Mouse (Mus musculus): Measurements from ENCODE around the gene Shc3. TPM values are rescaled to one million over a fixed set of nuclear protein-coding genes. Genes with fewer than 3 reads are reported as not detected.

The Shc3 gene
- polyA plus RNA-seq, 1 experiment from 2014 or later, result 6.6 TPM

DNA sequence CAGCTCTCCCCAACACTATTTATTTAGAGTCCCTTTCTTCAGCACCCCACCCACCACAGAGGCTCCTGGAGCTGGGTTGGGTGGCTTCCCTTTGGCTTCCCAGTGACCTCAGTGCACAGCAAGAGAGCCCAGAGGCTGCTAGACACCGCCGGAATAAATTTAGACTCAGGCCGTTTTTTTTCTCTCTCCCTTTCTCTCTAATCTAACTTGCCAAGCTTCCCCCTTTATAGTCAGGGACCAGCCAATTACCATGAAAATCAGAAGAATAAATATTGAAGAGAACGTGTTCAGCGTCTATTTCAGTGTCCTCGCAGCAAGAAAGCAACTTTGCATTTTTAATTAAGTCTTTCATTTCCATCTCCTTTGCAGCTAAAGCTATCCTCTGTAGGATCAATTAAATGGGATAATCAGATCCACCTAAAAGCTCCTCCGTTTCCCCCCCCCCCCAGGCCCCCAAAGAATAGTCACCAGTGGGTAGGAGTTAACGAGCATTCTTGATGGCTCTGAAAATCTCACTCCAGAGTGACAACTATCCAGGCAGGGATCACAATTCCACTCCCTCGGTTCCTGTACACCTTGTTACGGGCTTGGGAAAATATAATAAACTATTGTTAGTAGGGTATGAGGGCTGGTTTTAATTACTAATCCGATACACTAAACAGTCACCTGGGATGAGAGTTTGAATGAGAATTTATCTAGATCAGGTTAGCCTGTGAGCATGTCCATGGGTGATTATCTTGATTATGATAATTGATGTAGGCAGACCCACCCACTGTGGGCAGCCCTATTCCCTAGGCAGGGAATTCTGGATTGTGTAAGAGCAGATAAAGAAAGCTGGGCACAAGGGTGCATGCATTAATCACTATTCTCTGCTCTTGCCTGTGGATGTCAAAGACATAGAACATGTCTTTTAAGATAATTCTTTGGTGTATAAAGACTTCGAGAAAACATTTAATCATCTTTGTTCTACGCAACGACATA is 131.8 kb downstream of the Shc3 start:
- peak; percentile 47; the same call in 1 of the 2 replicates for ATAC-seq (ENCODE audit: low read depth)
- H3K4me3 ChIP-seq (ENCODE audit: low read depth, low read length), result no peak overlapping the region
- no peak overlapping the region for H3K4me2 ChIP-seq (ENCODE audit: low read depth, low read length)
- H3K27me3 ChIP-seq (ENCODE audit: control insufficient read depth, insufficient read depth, low read length), result no peaks in the 10 kb centered on the region
- H3K27ac ChIP-seq (ENCODE audit: low read depth, low read length), result no peak overlapping the region
- H3K9ac ChIP-seq (replicated peaks; ENCODE audit: low read depth, low read length), result no peak overlapping the region
- no peaks in the 10 kb centered on the region for H3K9me3 ChIP-seq (ENCODE audit: control insufficient read depth, low read length)
- H3K36me3 ChIP-seq (ENCODE audit: control insufficient read depth, insufficient read depth, low read length), result no peaks in the 10 kb centered on the region
- no peaks in the 10 kb centered on the region for H3K4me1 ChIP-seq (ENCODE audit: control insufficient read depth, insufficient read depth, low read length)
- WGBS, result 52% methylated on average over 14 of the region's 14 CpGs

DNA sequence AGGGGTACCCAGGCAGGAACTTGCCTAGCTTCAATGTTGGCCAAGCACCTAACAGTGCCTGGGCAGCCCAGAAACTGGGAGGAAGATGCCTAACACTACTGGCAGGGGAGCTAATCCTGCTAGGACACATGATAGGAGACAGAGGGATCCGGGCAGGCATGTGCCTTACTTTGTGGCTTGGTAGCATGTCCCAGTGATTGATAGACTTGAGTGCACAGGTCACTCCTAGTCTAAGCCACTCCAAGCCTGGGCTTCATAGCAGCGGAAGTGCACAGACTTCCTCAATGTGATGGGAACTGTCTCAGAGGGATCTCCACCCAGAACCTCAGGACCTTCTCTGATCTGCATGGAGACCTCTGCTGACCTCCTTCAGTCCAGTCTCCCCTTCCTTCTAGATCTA is 134.1 kb downstream of the Shc3 start:
- no peaks in the 10 kb centered on the region for H3K27me3 ChIP-seq (ENCODE audit: control insufficient read depth, insufficient read depth, low read length)
- ATAC-seq (ENCODE audit: low read depth), result no peak
- H3K9ac ChIP-seq (replicated peaks; ENCODE audit: low read depth, low read length), result no peak overlapping the region
- H3K4me3 ChIP-seq (ENCODE audit: low read depth, low read length), result no peak overlapping the region
- WGBS, result 66% methylated on average over 2 of the region's 2 CpGs
- no peaks in the 10 kb centered on the region for H3K9me3 ChIP-seq (ENCODE audit: control insufficient read depth, low read length)
- H3K36me3 ChIP-seq (ENCODE audit: control insufficient read depth, insufficient read depth, low read length), result no peaks in the 10 kb centered on the region
- no peak overlapping the region for H3K4me2 ChIP-seq (ENCODE audit: low read depth, low read length)
- no peak overlapping the region for H3K27ac ChIP-seq (ENCODE audit: low read depth, low read length)
- H3K4me1 ChIP-seq (ENCODE audit: control insufficient read depth, insufficient read depth, low read length), result no peaks in the 10 kb centered on the region

DNA sequence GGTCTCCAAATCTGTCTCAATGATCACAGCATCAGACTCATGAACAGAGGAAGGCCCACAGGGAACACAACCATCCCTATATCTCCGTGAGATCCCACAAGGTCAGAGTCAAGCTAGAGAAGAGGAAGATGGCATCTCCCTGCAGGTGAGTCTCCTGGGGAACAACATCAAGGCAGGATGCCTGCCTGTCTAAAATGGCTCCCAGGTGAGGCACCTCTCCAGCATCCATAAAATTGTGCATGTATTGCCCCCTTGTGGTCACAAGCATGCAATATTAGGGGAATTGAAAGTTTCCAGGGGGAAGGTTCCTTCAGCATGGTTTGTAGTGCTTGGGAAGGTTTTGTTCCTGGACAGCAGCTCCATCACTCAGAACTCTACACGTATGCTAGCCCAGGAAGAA is 134.8 kb downstream of the Shc3 start:
- no peak overlapping the region for H3K4me2 ChIP-seq (ENCODE audit: low read depth, low read length)
- no peaks in the 10 kb centered on the region for H3K9me3 ChIP-seq (ENCODE audit: control insufficient read depth, low read length)

DNA sequence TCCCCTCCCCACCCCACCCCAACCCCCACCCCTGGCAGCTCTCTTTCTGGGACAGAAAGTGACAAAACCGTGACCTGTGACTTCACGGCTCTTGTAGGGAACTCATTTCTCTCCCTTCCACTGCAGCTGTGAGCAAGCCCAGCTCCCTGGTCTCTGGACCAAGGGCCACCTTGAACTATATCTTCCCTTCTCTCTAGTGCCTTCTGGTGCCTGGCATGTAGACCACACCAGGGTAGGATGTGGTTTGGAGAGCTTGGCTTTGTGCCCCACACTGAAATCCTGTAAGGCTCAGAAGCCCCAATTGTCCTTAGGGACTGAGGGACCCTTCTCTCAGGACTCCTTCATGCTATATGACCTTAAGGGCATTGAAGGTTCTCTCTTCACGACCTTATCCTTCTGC is 135.8 kb downstream of the Shc3 start:
- 60% methylated on average over 3 of the region's 3 CpGs for WGBS
- H3K9ac ChIP-seq (replicated peaks; ENCODE audit: low read depth, low read length), result no peak overlapping the region
- no peak overlapping the region for H3K4me3 ChIP-seq (ENCODE audit: low read depth, low read length)
- H3K27ac ChIP-seq (ENCODE audit: low read depth, low read length), result no peak overlapping the region
- no peaks in the 10 kb centered on the region for H3K4me1 ChIP-seq (ENCODE audit: control insufficient read depth, insufficient read depth, low read length)
- no peak for ATAC-seq (ENCODE audit: low read depth)
- H3K4me2 ChIP-seq (ENCODE audit: low read depth, low read length), result no peak overlapping the region
- no peaks in the 10 kb centered on the region for H3K27me3 ChIP-seq (ENCODE audit: control insufficient read depth, insufficient read depth, low read length)
- no peaks in the 10 kb centered on the region for H3K36me3 ChIP-seq (ENCODE audit: control insufficient read depth, insufficient read depth, low read length)
- no peaks in the 10 kb centered on the region for H3K9me3 ChIP-seq (ENCODE audit: control insufficient read depth, low read length)

More for the DNA sequence above, 134.8 kb downstream of the Shc3 start:
- 57% methylated on average over 2 of the region's 2 CpGs for WGBS
- no peak for ATAC-seq (ENCODE audit: low read depth)
- Histone ChIP-seq H3K9ac (replicated peaks; ENCODE audit: low read depth, low read length) (no peak overlapping the region), H3K4me1 (ENCODE audit: control insufficient read depth, insufficient read depth, low read length) (no peaks in the 10 kb centered on the region), H3K27ac (ENCODE audit: low read depth, low read length) (no peak overlapping the region), H3K27me3 (ENCODE audit: control insufficient read depth, insufficient read depth, low read length) (no peaks in the 10 kb centered on the region), H3K4me3 (ENCODE audit: low read depth, low read length) (no peak overlapping the region), H3K36me3 (ENCODE audit: control insufficient read depth, insufficient read depth, low read length) (no peaks in the 10 kb centered on the region)

DNA sequence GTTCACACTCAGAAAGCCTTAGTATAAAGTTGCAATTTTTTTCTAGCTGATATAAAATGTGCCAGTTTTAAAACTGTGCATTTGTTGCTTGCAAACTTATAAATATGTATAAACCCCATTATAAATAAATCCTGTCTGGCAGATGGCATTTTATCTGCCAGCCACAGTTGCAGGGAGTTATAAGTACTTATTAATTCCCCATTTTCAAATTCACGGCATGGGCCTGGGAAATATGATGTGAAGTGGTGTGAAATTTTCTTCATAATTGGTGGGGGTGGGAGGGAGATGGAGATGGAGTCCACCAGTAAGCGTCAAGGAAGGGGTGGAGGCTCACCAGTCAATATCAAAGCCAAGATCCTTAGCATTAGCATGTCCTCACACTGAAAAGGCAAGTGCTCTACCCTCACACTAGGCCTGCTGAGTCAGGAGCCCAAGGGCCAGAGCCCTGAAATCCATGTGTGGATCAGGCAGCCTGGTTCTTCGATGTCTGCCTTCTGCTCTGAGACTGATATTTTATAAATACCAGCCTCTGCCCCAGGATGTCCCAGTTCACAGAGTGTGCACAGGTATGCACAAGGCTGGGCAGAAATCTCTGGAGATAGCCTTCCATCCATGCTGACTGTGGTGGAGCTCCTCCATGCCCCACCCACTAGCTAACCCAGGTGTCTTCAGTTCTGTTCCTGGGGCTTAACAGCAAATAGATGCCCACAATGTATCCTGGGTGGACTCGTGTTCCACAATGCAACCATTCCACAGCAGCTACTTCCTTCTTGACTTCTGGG is 143.4 kb downstream of the Shc3 start:
- Histone ChIP-seq H3K9ac (replicated peaks; ENCODE audit: low read depth, low read length) (no peak overlapping the region), H3K4me3 (ENCODE audit: low read depth, low read length) (no peak overlapping the region), H3K36me3 (ENCODE audit: control insufficient read depth, insufficient read depth, low read length) (no peaks in the 10 kb centered on the region), H3K4me1 (ENCODE audit: control insufficient read depth, insufficient read depth, low read length) (no peaks in the 10 kb centered on the region), H3K4me2 (ENCODE audit: low read depth, low read length) (no peak overlapping the region), H3K9me3 (ENCODE audit: control insufficient read depth, low read length) (no peaks in the 10 kb centered on the region), H3K27me3 (ENCODE audit: control insufficient read depth, insufficient read depth, low read length) (no peaks in the 10 kb centered on the region), H3K27ac (ENCODE audit: low read depth, low read length) (no peak overlapping the region)
- no peak for ATAC-seq (ENCODE audit: low read depth)
- WGBS, result 74% methylated on average over 4 of the region's 4 CpGs

DNA sequence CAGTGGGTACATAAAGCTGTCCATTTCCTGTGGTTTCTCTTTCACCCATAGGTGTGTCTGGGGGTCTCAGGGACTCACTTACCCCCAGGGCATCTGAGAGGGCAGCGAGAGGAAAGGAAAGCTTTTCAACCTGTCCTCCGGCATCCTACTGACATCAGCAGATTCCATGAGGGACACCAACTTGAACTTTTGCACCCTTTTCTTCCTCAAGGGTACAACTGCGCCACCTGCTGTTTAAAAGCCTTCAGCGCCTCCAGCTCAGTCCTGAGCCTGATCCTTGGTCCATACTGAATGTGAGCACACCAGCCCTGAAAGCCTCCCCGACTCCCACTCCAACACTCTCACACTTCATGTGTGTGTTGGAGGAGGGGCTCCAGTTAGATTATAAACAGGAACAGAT is 144.6 kb downstream of the Shc3 start:
- Histone ChIP-seq H3K36me3 (ENCODE audit: control insufficient read depth, insufficient read depth, low read length) (no peaks in the 10 kb centered on the region), H3K27ac (ENCODE audit: low read depth, low read length) (no peak overlapping the region), H3K4me1 (ENCODE audit: control insufficient read depth, insufficient read depth, low read length) (no peaks in the 10 kb centered on the region), H3K4me2 (ENCODE audit: low read depth, low read length) (no peak overlapping the region), H3K9ac (replicated peaks; ENCODE audit: low read depth, low read length) (no peak overlapping the region), H3K9me3 (ENCODE audit: control insufficient read depth, low read length) (no peaks in the 10 kb centered on the region), H3K27me3 (ENCODE audit: control insufficient read depth, insufficient read depth, low read length) (no peaks in the 10 kb centered on the region), H3K4me3 (ENCODE audit: low read depth, low read length) (no peak overlapping the region)
- peak; percentile 50; the same call in 1 of the 2 replicates for ATAC-seq (ENCODE audit: low read depth)
- 20% methylated on average over 5 of the region's 5 CpGs for WGBS

DNA sequence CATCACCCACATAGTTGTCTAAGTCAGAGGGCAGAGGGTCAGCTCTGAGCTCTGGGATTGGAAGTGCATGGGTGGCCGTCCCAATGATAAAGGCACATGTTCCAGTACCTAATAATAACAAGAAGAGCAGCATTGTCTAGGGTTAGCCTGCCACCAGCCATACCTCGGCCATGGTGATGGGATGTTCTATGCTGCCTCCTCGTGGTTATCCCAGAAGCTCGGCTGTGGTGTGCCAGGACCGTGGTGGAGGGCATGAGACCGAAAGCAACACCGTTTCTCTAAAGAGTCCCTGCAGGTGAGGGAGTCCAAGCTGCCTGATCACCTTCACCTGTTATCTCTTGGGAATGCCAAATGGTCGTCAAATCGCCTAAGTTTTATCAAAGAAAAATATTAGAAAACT is 145.6 kb downstream of the Shc3 start:
- Histone ChIP-seq H3K4me3 (ENCODE audit: low read depth, low read length) (no peak overlapping the region), H3K27me3 (ENCODE audit: control insufficient read depth, insufficient read depth, low read length) (no peaks in the 10 kb centered on the region), H3K9me3 (ENCODE audit: control insufficient read depth, low read length) (no peaks in the 10 kb centered on the region), H3K4me1 (ENCODE audit: control insufficient read depth, insufficient read depth, low read length) (no peaks in the 10 kb centered on the region), H3K4me2 (ENCODE audit: low read depth, low read length) (no peak overlapping the region), H3K9ac (replicated peaks; ENCODE audit: low read depth, low read length) (no peak overlapping the region), H3K27ac (ENCODE audit: low read depth, low read length) (no peak overlapping the region), H3K36me3 (ENCODE audit: control insufficient read depth, insufficient read depth, low read length) (no peaks in the 10 kb centered on the region)
- no peak for ATAC-seq (ENCODE audit: low read depth)
- whole genome bisulfite sequencing, result 76% methylated on average over 9 of the region's 9 CpGs

DNA sequence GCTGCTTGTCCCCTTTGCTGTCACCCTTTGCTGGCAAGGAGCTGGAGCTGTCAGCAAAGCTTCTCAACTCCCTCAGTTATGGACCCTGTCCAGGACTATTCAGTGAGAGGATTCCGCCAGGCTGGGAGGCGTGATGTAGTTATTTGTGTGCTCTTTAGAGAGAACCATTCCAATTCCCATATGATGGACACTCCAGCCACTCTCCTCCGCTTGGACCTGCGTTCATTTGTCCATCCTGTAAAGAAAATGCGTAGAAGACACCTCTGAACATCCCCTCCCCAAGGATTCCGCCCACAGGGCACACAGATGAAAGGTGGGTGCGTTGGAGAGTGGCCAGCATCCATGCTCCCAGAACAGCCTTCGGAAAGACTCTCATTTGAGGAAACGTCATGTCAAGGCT is 148.4 kb downstream of the Shc3 start:
- ATAC-seq (ENCODE audit: low read depth), result no peak
- no peaks in the 10 kb centered on the region for H3K27me3 ChIP-seq (ENCODE audit: control insufficient read depth, insufficient read depth, low read length)
- no peaks in the 10 kb centered on the region for H3K9me3 ChIP-seq (ENCODE audit: control insufficient read depth, low read length)
- H3K9ac ChIP-seq (replicated peaks; ENCODE audit: low read depth, low read length), result no peak overlapping the region
- H3K4me2 ChIP-seq (ENCODE audit: low read depth, low read length), result no peak overlapping the region
- peaks cover 10% of the 10 kb centered on the region for H3K4me1 ChIP-seq (ENCODE audit: control insufficient read depth, insufficient read depth, low read length)
- no peak overlapping the region for H3K27ac ChIP-seq (ENCODE audit: low read depth, low read length)
- no peaks in the 10 kb centered on the region for H3K36me3 ChIP-seq (ENCODE audit: control insufficient read depth, insufficient read depth, low read length)
- WGBS, result 91% methylated on average over 9 of the region's 9 CpGs
- H3K4me3 ChIP-seq (ENCODE audit: low read depth, low read length), result no peak overlapping the region

DNA sequence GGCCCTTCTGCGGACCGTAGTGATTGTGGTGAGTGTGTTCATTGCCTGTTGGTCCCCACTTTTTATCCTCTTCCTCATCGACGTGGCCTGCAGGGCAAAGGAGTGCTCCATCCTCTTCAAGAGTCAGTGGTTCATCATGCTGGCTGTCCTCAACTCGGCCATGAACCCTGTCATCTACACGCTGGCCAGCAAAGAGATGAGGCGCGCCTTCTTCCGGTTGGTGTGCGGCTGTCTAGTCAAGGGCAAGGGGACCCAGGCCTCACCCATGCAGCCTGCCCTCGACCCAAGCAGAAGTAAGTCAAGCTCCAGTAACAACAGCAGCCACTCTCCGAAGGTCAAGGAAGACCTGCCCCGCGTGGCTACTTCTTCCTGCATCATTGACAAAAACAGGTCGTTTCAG is 149.7 kb downstream of the Shc3 start:
- Histone ChIP-seq H3K4me1 (ENCODE audit: control insufficient read depth, insufficient read depth, low read length) (peaks cover 10% of the 10 kb centered on the region), H3K27me3 (ENCODE audit: control insufficient read depth, insufficient read depth, low read length) (no peaks in the 10 kb centered on the region), H3K4me3 (ENCODE audit: low read depth, low read length) (no peak overlapping the region), H3K9me3 (ENCODE audit: control insufficient read depth, low read length) (no peaks in the 10 kb centered on the region), H3K9ac (replicated peaks; ENCODE audit: low read depth, low read length) (no peak overlapping the region), H3K4me2 (ENCODE audit: low read depth, low read length) (no peak overlapping the region), H3K27ac (ENCODE audit: low read depth, low read length) (no peak overlapping the region), H3K36me3 (ENCODE audit: control insufficient read depth, insufficient read depth, low read length) (no peaks in the 10 kb centered on the region)
- peak; percentile 2; the same call in 1 of the 2 replicates for ATAC-seq (ENCODE audit: low read depth)
- WGBS, result 92% methylated on average over 15 of the region's 15 CpGs

Measured in neural tube, embryonic 14.5 days (tissue).